18 mouse cellular contexts compared by ENCODE assay signal in the genomic region with DNA sequence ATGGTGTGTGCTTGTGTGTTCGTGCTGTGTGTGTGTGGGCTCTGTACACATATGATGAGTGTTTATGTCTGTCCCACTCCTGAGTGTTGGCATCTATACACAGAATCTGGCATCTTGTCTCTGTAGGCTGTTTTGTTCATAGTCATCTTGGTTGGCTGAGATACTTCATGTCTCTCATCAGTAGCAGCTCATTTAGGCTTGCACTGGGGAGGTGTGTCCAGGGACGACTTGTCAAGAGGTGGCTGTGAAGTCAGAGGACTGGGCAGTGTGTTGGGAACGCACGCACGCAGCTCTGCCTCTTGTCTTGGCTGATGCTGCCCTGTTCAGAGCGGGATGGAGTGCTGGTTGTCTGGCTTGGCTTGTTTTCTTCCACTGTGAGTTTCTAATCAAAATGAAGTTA. TPM values are rescaled to one million over a fixed set of nuclear protein-coding genes. Genes with fewer than 3 reads are reported as not detected.
A peak's percentile ranks its signal among the peaks of the same experiment; 100 is the strongest.
DNase-seq lines count a peak whose midpoint lies in the region; ATAC-seq lines count a peak whose summit lies in the region.
"Had no signal": no experiment of that assay in that cellular context is flagged by ENCODE, and none has a peak within 500 bp of the region (broad histone marks: within the 10 kb centered on the region; RNA-seq: fewer than 3 reads in every experiment).

No protein-coding gene starts in this region.

- peaks cover 33% of the 10 kb centered on the region for H3K4me1 ChIP-seq in forebrain, embryonic 13.5 days
- peaks cover 4% of the 10 kb centered on the region; the same call in 1 of the 2 replicates for H3K4me1 ChIP-seq in forebrain, embryonic 11.5 days (replicated peaks; ENCODE audit: control insufficient read depth, insufficient read depth, low read length)
- peaks cover 41% of the 10 kb centered on the region for H3K4me1 ChIP-seq in hindbrain, embryonic 15.5 days (replicated peaks)
- H3K4me1 ChIP-seq in hindbrain, embryonic 10.5 days (replicated peaks) = peaks cover 31% of the 10 kb centered on the region
- H3K4me1 ChIP-seq in neural tube, embryonic 13.5 days (replicated peaks) = peaks cover 63% of the 10 kb centered on the region

- H3K4me3 ChIP-seq in forebrain, embryonic 13.5 days = no peak overlapping the region
- H3K4me3 ChIP-seq in forebrain, embryonic 11.5 days (ENCODE audit: low read depth, low read length) = no peak overlapping the region
- H3K4me3 ChIP-seq in hindbrain, embryonic 15.5 days = no peak overlapping the region
- no peak overlapping the region for H3K4me3 ChIP-seq in hindbrain, embryonic 10.5 days
- H3K4me3 ChIP-seq in neural tube, embryonic 13.5 days = no peak overlapping the region
- H3K4me3 ChIP-seq: embryonic facial prominence, embryonic 12.5 days; forebrain, embryonic 15.5 days; midbrain, embryonic 12.5 days had no signal

- ATAC-seq in forebrain, embryonic 13.5 days = no peak
- no peak for ATAC-seq in forebrain, embryonic 11.5 days (replicated peaks; ENCODE audit: low FRiP score)
- ATAC-seq in hindbrain, embryonic 15.5 days (ENCODE audit: low FRiP score, low read depth) = no peak
- no peak for ATAC-seq in neural tube, embryonic 13.5 days (ENCODE audit: low read depth)
- ATAC-seq: forebrain, embryonic 15.5 days had no signal

- no peak overlapping the region for H3K4me2 ChIP-seq in forebrain, embryonic 13.5 days
- H3K4me2 ChIP-seq in forebrain, embryonic 11.5 days (ENCODE audit: low read depth, low read length, severe bottlenecking) = no peak overlapping the region
- H3K4me2 ChIP-seq in hindbrain, embryonic 15.5 days = no peak overlapping the region
- no peak overlapping the region for H3K4me2 ChIP-seq in neural tube, embryonic 13.5 days
- H3K4me2 ChIP-seq: embryonic facial prominence, embryonic 12.5 days; forebrain, embryonic 15.5 days; midbrain, embryonic 12.5 days had no signal

- DNase-seq in forebrain, embryonic 11.5 days (ENCODE audit: low spot score) = no peak
- no peak for DNase-seq in hindbrain, embryonic 10.5 days (ENCODE audit: low spot score)
- no peak for DNase-seq in neural tube, embryonic 10.5 days (ENCODE audit: extremely low spot score, low spot score)
- no peak for DNase-seq in thymus, postnatal 36 days
- no peak for DNase-seq in gastrocnemius, postnatal 10 days
- DNase-seq: adrenal gland, adult 2 months; cerebellum, postnatal 25 days; gastrocnemius, postnatal 14 days; kidney, postnatal 4 days; retina, postnatal 1 day; spleen, adult 18-20 months had no signal

- peaks cover 4% of the 10 kb centered on the region; the same call in 1 of the 2 replicates for H3K36me3 ChIP-seq in forebrain, embryonic 13.5 days (ENCODE audit: poor library complexity, severe bottlenecking)
- no peaks in the 10 kb centered on the region; the same call in 1 of the 2 replicates for H3K36me3 ChIP-seq in forebrain, embryonic 11.5 days (ENCODE audit: control insufficient read depth, insufficient read depth, low read length)
- no peaks in the 10 kb centered on the region for H3K36me3 ChIP-seq in hindbrain, embryonic 15.5 days
- H3K36me3 ChIP-seq in hindbrain, embryonic 10.5 days = peaks cover 23% of the 10 kb centered on the region
- H3K36me3 ChIP-seq in neural tube, embryonic 13.5 days = 0 out of 2 replicates have a peak, but pooled peaks cover 3% of the 10 kb centered on the region
- H3K36me3 ChIP-seq: embryonic facial prominence, embryonic 12.5 days had no signal

- peak overlapping the region; percentile 12; the same call in 1 of the 2 replicates for H3K27ac ChIP-seq in forebrain, embryonic 13.5 days
- no peak overlapping the region for H3K27ac ChIP-seq in forebrain, embryonic 11.5 days (ENCODE audit: low read depth, low read length)
- H3K27ac ChIP-seq in hindbrain, embryonic 15.5 days (replicated peaks) = peak overlapping the region; percentile 49; the same call in 1 of the 2 replicates
- H3K27ac ChIP-seq in hindbrain, embryonic 10.5 days = no peak overlapping the region
- H3K27ac ChIP-seq in neural tube, embryonic 13.5 days (replicated peaks) = peak overlapping the region; percentile 65; the same call in 1 of the 2 replicates
- H3K27ac ChIP-seq: embryonic facial prominence, embryonic 12.5 days; forebrain, embryonic 15.5 days; liver, embryonic 14.5 days; midbrain, embryonic 12.5 days had no signal

- no peaks in the 10 kb centered on the region for H3K9me3 ChIP-seq in forebrain, embryonic 13.5 days (replicated peaks)
- H3K9me3 ChIP-seq in forebrain, embryonic 11.5 days (ENCODE audit: control insufficient read depth, low read length) = no peaks in the 10 kb centered on the region
- no peaks in the 10 kb centered on the region for H3K9me3 ChIP-seq in hindbrain, embryonic 15.5 days
- no peaks in the 10 kb centered on the region for H3K9me3 ChIP-seq in hindbrain, embryonic 10.5 days
- H3K9me3 ChIP-seq in neural tube, embryonic 13.5 days = no peaks in the 10 kb centered on the region
- H3K9me3 ChIP-seq: embryonic facial prominence, embryonic 12.5 days; forebrain, embryonic 15.5 days; midbrain, embryonic 12.5 days had no signal

- no peak overlapping the region for H3K9ac ChIP-seq in forebrain, embryonic 13.5 days
- H3K9ac ChIP-seq in forebrain, embryonic 11.5 days (ENCODE audit: low read length) = no peak overlapping the region
- no peak overlapping the region for H3K9ac ChIP-seq in hindbrain, embryonic 15.5 days
- no peak overlapping the region for H3K9ac ChIP-seq in neural tube, embryonic 13.5 days
- H3K9ac ChIP-seq: embryonic facial prominence, embryonic 12.5 days; forebrain, embryonic 15.5 days; liver, embryonic 14.5 days; midbrain, embryonic 12.5 days had no signal

- 93% methylated on average over 6 of the region's 6 CpGs for WGBS in forebrain, embryonic 13.5 days
- 94% methylated on average over 6 of the region's 6 CpGs for WGBS in forebrain, embryonic 11.5 days
- WGBS in hindbrain, embryonic 15.5 days = 85% methylated on average over 6 of the region's 6 CpGs
- 91% methylated on average over 6 of the region's 6 CpGs for WGBS in hindbrain, embryonic 10.5 days
- 91% methylated on average over 6 of the region's 6 CpGs for WGBS in neural tube, embryonic 13.5 days

- no peaks in the 10 kb centered on the region for H3K27me3 ChIP-seq in forebrain, embryonic 13.5 days
- no peaks in the 10 kb centered on the region for H3K27me3 ChIP-seq in forebrain, embryonic 11.5 days (ENCODE audit: control insufficient read depth, insufficient read depth, low read length)
- no peaks in the 10 kb centered on the region for H3K27me3 ChIP-seq in hindbrain, embryonic 15.5 days
- no peaks in the 10 kb centered on the region for H3K27me3 ChIP-seq in hindbrain, embryonic 10.5 days (ENCODE audit: insufficient read depth, poor library complexity, severe bottlenecking)
- H3K27me3 ChIP-seq in neural tube, embryonic 13.5 days = no peaks in the 10 kb centered on the region
- H3K27me3 ChIP-seq: embryonic facial prominence, embryonic 12.5 days; forebrain, embryonic 15.5 days; midbrain, embryonic 12.5 days had no signal

RNA-seq across cellular contexts. Expression of gene Galnt2, which starts 39.3 kb away (rescaled TPM):
- 31.1 and 38.6 TPM in 2 replicates for polyA plus RNA-seq in forebrain, embryonic 13.5 days (2015; fragmentation: Nextera tagmentation; extraction: Ambion mirVana)
- polyA plus RNA-seq in forebrain, embryonic 11.5 days (2014; fragmentation: Nextera tagmentation; extraction: Ambion mirVana) = 81.6 and 83.7 TPM in 2 replicates
- 63.2 and 63.7 TPM in 2 replicates for polyA plus RNA-seq in hindbrain, embryonic 15.5 days (2015; fragmentation: Nextera tagmentation; extraction: Ambion mirVana)
- 42.2 and 56.0 TPM in 2 replicates for polyA plus RNA-seq in hindbrain, embryonic 10.5 days (2016; fragmentation: Nextera tagmentation; extraction: Ambion mirVana)
- polyA plus RNA-seq in neural tube, embryonic 13.5 days (2015; fragmentation: Nextera tagmentation; extraction: Ambion mirVana) = 61.4 and 64.5 TPM in 2 replicates
- 10 to 100 TPM; 40.8 to 46.3 TPM for total RNA-seq in gastrocnemius, postnatal 10 days (2021)

Comparison
In these comparisons a context has a peak if more than half of its experiments do, and no peak if none do; other contexts are left out.
1. H3K27ac ChIP-seq: peak in forebrain, embryonic 13.5 days (single experiment), hindbrain, embryonic 15.5 days (single experiment) and neural tube, embryonic 13.5 days (single experiment); none in forebrain, embryonic 11.5 days (single experiment) and hindbrain, embryonic 10.5 days (single experiment).